Mouse (Mus musculus) hindlimb bud, embryonic 11.5 days (tissue): ENCODE data around the gene Dnal4.

Experiments used
- DNase-seq: peaks from one replicate; pipeline ENCODE4 v3.0.0-alpha.2; 2012; ENCODE audit warnings: low read depth, low spot score; ENCODE audit errors: extremely low spot score

Gene Dnal4

DNA sequence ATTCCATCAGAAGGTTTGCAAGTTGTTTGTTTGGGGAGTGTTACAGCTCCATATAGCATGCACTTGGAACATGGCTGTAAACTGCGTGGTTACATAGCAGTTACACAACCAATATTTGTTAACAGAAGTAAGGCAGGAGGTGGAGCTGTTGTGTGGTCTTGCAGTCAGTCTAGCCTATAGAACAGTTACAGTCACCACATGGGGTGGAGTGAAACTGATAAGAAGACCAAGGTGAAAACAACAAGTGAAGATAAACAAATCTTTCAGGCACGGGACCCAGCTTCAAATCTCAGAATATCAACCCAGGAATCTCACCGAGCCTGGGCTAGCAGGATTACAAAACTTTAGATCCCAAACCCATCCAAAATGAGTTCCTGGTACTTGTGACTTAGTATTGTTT, 36.9 kb downstream of the Dnal4 start:
- DNase-seq = no peak

DNA sequence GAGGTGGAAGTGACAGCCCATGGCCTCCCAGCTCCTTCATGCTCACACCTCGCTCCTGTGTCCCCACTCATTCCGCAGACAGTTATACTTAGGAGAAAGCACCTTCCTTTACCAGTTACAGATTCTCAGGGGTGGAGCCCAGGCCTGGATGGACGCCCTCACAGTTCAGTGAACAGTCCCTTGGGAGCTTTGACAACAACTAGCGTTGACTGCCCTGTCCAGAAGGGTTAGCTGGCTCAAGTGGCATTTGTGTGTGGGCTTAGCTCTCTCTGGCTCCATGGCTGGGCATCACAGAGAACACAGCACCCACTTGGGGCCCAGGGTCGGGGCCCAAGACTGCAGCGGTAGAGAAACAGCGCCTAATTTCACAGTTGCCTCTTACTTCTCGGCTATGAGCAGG, 43.3 kb downstream of the Dnal4 start:
- DNase-seq = no peak

DNA sequence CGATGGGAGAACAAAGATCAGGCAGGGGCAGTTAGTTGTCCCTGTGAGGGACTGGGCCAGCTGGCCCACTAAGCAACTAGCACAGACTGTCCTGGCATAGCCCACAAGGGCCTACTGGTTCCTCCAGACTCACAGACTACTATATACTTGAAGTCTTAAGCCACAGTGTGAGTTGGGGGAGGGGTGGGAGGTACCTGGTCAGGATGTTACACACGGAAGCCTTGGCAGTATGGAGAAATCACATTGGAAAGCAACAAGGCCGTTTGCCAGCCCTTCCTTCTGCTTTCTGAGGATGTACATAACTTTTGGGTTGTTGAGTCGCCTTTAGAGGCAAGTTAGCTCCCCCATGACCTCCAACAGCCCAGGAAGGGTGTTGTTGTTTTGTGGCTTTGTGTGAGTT, 44.0 kb downstream of the Dnal4 start:
- DNase-seq = no peak

DNA sequence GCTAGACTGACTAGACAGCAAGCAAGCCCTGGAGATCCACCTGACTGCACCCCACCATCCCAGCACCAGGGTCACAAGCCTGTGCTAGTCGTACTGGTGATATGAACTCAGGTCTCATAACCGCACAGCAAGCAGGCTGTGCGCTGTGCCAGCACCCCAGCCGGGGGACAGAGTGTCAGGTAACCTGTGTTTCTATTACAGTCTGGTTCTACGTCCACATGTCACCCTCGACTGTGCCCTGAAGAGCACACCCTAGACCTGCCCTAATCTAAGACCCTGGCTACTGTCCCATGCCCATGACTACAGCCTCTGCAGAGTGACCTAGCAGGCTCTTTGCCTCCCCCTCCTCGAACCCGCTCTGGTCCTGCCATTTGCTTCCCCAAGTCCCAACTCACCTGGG, 44.5 kb downstream of the Dnal4 start:
- no peak for DNase-seq

DNA sequence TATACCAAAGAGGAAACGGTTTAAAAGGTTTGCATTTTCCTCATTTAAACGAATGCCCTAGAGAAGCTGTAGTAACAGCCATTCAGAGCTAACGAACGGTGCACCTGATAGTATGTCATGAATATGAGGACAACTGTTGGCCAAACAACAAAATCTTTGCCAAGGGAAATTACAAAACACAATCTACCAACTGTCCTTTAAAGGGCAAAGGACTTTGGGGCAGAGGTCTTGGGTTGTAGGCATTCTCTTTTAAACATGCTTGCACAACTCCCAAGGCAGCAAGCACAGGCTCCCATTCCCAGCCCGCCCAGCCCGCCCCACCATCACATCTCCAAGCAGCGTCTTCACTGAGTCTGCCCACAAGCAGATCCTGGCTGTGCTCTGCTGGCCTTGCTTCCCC, 46.1 kb downstream of the Dnal4 start:
- no peak for DNase-seq

DNA sequence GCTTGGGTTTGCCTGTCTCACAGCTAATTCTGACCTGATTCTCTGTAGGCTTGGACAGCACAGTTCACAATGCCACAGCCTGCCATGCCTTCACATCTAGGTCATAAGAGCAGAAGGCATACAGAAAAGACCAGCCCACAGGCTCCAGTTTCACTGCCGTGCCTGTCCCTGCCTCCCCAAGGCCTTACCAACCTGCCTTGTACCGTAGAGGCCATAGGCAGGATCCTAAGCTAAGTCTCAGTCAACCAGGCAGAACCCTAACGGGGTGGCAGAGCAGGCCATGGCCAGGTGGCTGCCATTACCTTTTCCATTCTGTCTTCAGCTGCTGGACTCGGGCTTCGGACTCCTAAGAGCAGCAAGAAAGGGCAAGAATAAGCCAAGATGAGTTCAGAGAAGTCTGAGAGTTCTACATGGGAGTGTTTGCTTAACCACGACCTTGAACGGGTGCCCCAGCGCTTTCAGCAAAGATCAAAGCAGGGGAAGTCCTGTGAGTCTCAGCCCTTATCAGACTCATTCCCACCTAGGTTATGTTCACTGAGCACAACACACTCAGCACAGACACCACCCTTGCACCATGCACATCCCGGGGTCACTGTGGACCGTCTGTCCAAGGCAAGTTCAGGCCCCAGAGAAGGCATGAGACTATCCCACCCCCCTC, 48.8 kb downstream of the Dnal4 start:
- DNase-seq = no peak

DNA sequence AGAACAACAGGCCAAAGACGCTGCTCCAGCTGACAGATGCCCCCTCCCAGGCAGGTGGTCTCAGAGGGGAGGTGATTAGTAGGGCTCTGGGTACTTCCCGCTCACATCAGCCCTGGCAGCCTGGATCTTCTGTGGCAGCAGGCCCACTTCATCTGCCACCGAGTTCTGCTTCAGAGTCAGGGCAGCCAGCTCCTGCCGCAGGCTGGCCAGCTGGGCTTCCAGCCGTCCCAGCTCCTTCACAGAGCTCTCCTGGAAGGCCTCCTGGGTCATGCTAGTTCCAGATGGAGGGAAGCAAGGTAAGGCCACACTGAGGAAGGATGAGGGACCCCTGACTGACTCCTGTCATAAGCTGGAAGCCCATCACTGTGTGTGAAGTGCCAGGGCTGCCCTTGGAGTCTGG, 49.3 kb downstream of the Dnal4 start:
- DNase-seq = no peak

DNA sequence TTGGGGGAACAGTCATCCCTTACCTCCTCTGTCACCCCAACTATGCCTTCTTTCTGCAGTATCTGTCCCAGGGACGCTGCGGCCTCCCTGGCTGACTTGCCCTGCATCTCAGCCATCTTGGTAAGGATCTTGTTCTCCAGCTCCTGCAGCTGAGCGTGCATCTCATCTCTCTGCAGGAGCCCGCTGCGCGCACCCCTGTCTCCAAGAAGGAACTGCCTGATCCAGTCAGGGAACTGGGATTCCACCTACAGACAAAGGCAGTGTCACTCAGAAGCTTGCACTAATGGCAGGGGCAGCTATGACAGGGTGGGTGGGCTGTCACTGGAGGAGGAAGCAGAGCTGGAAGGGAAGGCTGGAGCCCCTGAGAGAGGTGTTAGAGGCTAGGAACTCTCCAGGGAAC, 49.8 kb downstream of the Dnal4 start:
- no peak for DNase-seq

DNA sequence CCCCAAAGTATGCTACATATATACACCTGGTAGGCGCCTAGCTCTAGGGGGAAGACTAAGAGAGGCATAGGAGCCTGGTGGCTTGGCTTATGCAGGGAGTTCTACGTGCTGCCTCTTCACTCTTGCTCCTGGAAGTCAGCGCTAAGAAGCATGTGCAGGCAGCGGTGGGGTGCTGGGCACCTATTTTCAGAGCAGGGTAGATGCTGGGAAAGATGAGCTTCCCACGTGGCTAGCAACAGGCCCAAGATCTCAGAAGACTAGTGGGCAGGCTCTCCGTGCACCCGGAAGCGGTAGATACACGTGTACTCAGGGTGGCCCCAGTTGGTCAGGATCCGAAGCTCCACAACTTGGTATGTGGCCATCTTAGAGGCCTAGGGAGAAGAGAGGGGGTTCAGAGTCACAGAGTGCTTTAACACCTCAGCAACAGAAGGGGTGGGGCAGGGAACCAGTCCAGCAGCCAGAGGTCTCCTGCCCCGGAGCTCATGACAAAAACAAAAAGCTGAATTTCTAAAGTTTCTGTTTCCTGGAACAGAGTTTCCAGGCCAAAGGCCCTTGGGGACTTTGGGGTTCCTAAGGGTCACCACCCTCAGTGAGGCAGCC, 52.4 kb downstream of the Dnal4 start:
- DNase-seq = no peak

DNA sequence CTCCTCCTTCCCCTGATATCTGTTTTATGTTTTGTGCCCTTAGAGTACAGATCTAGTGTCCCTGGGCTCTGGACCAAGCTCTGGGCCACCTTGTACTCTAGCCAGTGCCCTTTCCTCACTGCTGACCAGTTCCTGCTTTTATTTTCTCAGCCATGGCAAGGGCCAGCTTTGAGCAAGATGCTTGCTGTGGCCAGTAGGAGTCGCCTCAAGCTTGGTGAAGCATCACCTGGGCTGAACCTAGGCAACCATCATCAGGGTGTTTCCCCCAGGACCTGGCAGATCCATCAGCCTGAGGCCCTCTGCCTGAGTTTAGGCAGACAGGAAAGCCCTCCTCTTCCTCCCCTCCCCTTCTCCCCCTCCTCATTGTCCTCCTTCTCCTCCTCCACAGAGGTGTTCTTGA, 54.2 kb downstream of the Dnal4 start:
- no peak for DNase-seq

DNA sequence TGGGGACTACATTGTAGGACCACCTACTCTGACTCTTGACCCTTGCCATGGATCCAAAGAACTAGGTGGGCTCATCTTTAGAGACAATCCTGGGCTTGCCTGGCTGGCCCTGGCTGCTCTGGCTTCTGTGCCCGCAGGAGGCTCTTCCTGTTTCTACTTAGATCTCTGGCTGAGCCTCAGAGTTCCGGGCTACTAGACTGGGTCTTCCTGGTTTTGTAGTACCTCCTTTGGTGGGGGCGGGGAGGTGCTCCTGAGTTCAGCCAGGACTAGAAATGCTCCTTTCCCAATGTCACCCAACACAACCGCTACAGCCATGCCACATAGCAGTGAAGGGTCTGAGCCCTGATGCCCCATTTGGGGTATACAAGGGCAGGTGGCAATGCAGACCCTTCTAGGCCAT, 56.9 kb downstream of the Dnal4 start:
- DNase-seq = no peak

DNA sequence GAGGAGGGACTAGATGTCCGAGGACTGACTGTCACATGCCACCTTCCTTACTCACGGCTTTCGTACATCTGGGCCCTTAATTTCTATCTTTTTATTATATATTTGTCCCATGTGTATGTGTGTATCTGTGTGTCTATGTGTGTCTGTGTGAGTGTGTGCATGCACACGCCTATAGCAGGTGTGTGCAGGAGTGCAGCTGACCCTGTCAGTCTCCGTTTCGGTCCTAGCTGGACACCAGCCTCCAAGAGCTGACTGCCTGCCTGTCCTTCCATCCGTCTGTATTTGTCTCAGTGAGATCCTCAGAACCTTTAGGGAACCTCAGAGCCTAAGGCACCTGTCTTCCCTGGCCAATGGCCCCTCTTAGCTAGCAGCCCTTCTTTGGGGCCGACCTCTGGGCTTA, 57.4 kb downstream of the Dnal4 start:
- DNase-seq = no peak

DNA sequence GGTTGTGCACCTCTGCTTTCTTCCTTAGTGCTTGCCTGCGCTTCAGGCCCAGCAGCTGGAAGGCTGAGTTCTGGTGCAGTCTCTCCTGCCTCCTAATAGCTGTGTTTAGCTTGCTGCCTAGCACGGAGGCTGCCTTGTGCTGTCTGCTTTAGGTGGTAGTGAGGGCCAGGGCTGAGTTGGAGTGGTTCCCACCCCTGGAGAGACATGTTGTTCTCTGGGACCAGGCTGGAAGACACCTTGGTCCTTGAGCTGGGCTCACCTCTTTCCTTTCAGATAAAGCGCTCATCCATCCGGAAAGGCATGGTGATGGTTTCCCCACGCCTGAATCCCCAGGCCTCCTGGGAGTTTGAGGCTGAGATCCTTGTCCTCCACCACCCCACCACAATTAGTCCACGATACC, 60.9 kb downstream of the Dnal4 start:
- no peak for DNase-seq

DNA sequence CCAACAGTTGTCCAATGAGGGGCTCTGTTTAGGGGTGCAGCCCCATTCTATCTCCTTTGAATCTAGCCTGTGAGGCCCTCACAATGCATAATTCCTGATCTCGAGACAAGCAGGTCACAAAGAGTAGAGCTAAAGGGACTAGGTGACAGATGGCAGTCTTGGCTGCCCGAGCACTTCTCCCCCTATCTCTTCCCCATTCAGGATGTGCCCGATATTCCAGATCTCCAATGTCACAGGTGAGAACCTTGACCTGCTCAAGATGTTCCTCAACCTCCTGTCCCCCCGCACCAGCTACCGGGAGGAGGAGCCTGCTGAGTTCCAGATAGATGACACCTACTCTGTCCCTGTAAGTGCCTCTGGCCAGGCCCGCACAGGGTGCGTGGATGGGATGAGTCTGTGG, 62.0 kb downstream of the Dnal4 start:
- DNase-seq = no peak
